Mouse (Mus musculus) CH12F3 (cell line): ENCODE data around the gene Padi2.

Experiments
- in situ Hi-C: fragments of 300-500 bp; cut with MboI; formaldehyde crosslinking; loops from 2 replicates; pipeline ENCODE4 v1.14.3; 2020; ENCODE audit warnings: low sequenced_read_pairs

Gene Padi2

GRCm38 (mm10) chr4:140984544-140984943 lies 78.4 kb downstream of the Padi2 start:
- in situ Hi-C loops, result no loop called here

GRCm38 (mm10) chr4:140986024-140986710 lies 80.0 kb downstream of the Padi2 start:
- in situ Hi-C loops, result no loop called here

GRCm38 (mm10) chr4:140986711-140987395 lies 80.7 kb downstream of the Padi2 start, which contains the start of gene Atp13a2:
TSS of gene Atp13a2 (plus strand) at chr4:140986873.
- in situ Hi-C loops, result no loop called here

GRCm38 (mm10) chr4:140987476-140987875 lies 81.3 kb downstream of the Padi2 start:
- in situ Hi-C loops, result no loop called here

GRCm38 (mm10) chr4:140988706-140989290 lies 82.7 kb downstream of the Padi2 start:
- in situ Hi-C loops, result no loop called here

GRCm38 (mm10) chr4:140989447-140989846 lies 83.3 kb downstream of the Padi2 start:
- in situ Hi-C loops, result no loop called here

- in situ Hi-C loops, result no loop called here
Measured at GRCm38 (mm10) chr4:140992215-140992614, 86.1 kb downstream of the Padi2 start.

GRCm38 (mm10) chr4:140993846-140994245 lies 87.7 kb downstream of the Padi2 start:
- in situ Hi-C loops, result no loop called here

GRCm38 (mm10) chr4:140995811-140996210 lies 89.7 kb downstream of the Padi2 start:
- in situ Hi-C loops, result no loop called here

GRCm38 (mm10) chr4:140996812-140997211 lies 90.7 kb downstream of the Padi2 start:
- in situ Hi-C loops, result no loop called here
